Mouse (Mus musculus): ENCODE measurements around the gene Armc9.

DNA sequence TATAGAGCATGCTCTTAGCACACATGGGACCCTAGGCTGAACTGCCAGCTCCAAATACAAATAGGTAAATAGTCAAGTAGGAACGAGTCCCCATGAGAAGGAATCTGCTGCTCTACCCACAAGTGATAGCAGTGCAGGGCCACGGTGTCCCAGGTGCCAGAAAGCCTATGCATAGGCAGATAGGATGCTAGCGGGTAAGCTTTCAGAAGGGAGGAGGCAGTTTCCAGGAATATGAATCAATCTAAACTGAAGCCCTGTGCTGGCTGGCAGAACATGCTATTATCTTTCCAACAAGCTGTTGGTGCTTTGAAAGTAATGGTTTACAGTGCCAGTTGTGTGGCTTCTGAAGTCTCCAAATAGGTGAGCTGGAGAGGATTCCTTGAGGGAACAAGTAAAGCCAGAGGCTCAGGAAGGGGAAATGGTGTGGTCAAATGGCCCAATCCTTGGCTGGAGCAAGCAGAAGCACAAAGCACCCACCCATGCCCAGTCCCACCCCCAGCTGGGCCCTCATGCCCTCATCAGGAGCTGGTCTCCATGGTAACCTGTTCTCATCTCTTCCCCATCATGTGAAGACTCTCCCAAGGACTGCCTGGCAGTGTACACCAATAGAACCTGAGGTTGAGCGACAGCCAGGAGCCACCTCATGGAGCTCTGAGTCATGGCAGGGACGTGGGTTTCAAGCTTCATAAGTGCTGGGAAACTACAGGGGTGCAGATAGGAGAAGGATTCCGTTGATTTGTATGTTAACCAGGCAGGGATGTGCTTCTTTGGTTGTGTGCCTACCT is 90.9 kb downstream of the Armc9 start:
- TF ChIP-seq POLR2A (IDR thresholded peaks at IDR 0.05; ENCODE audit: borderline replicate concordance, extremely low read depth, low read depth, low read length) (no peak), CTCF (IDR thresholded peaks at IDR 0.05; ENCODE audit: insufficient read depth, low read length) (no peak)

Measured in lung, adult 2 months (tissue).